Mouse (Mus musculus): ENCODE data around the gene Vsig10. TPM values are rescaled to one million over a fixed set of nuclear protein-coding genes. Genes with fewer than 3 reads are reported as not detected.
"Not testable (repeated sequence)": the region's sequence is repeated elsewhere in the genome, so short reads cannot be mapped to it uniquely, and the experiment has no call there.

The Vsig10 gene
- polyA plus RNA-seq, 1 experiment from 2014 or later = 7.4 TPM

GRCm38 (mm10) chr5:117377731-117378130 lies 58.8 kb downstream of the Vsig10 start:
- not testable (repeated sequence) for H3K4me3 ChIP-seq (ENCODE audit: low read length); H3K9me3 ChIP-seq (ENCODE audit: control insufficient read depth, low read length); H3K27me3 ChIP-seq (ENCODE audit: control insufficient read depth, insufficient read depth, low read length); ATAC-seq (ENCODE audit: low FRiP score, low TSS enrichment); H3K4me2 ChIP-seq (replicated peaks; ENCODE audit: low read depth, low read length); H3K27ac ChIP-seq (ENCODE audit: low read depth, low read length); H3K4me1 ChIP-seq (ENCODE audit: control insufficient read depth, insufficient read depth, low read length); H3K9ac ChIP-seq (ENCODE audit: low read depth, low read length)
- peaks cover 77% of the 10 kb centered on the region for H3K36me3 ChIP-seq (ENCODE audit: control insufficient read depth, insufficient read depth, low read length)
- 94% methylated on average over 14 of the region's 14 CpGs for WGBS

GRCm38 (mm10) chr5:117380199-117380598 lies 61.3 kb downstream of the Vsig10 start:
- H3K4me3 ChIP-seq (ENCODE audit: low read length) = no peak overlapping the region
- no peak overlapping the region for H3K9ac ChIP-seq (ENCODE audit: low read depth, low read length)
- H3K9me3 ChIP-seq (ENCODE audit: control insufficient read depth, low read length) = no peaks in the 10 kb centered on the region
- 77% methylated on average over 4 of the region's 4 CpGs for WGBS
- no peaks in the 10 kb centered on the region for H3K4me1 ChIP-seq (ENCODE audit: control insufficient read depth, insufficient read depth, low read length)
- H3K4me2 ChIP-seq (replicated peaks; ENCODE audit: low read depth, low read length) = no peak overlapping the region
- ATAC-seq (ENCODE audit: low FRiP score, low TSS enrichment) = no peak
- H3K27me3 ChIP-seq (ENCODE audit: control insufficient read depth, insufficient read depth, low read length) = no peaks in the 10 kb centered on the region
- H3K27ac ChIP-seq (ENCODE audit: low read depth, low read length) = no peak overlapping the region
- H3K36me3 ChIP-seq (ENCODE audit: control insufficient read depth, insufficient read depth, low read length) = peaks cover 85% of the 10 kb centered on the region

DNA sequence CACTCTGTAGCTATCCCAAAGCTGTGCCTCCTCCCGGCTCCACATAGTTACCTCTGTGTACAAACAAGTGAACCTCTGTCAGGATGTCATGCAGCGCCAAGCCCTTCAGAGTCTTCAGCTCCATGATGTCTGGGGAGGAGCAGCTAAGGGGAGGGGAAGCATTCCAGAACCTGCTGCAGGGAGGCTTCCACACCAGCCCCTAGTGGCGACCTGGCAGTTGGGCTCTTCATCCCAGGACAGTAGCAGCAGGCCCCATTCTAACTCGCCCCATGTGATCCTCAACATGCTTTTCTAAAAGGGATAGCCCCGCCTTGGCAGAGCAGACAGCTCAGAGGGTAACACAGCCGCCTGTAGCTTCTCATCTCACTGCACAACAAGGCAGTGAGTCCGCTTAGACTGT lies 62.9 kb downstream of the Vsig10 start:
- Histone ChIP-seq H3K4me1 (ENCODE audit: control insufficient read depth, insufficient read depth, low read length) (no peaks in the 10 kb centered on the region), H3K9me3 (ENCODE audit: control insufficient read depth, low read length) (no peaks in the 10 kb centered on the region), H3K4me2 (replicated peaks; ENCODE audit: low read depth, low read length) (no peak overlapping the region), H3K27ac (ENCODE audit: low read depth, low read length) (no peak overlapping the region), H3K9ac (ENCODE audit: low read depth, low read length) (no peak overlapping the region), H3K27me3 (ENCODE audit: control insufficient read depth, insufficient read depth, low read length) (no peaks in the 10 kb centered on the region), H3K4me3 (ENCODE audit: low read length) (no peak overlapping the region), H3K36me3 (ENCODE audit: control insufficient read depth, insufficient read depth, low read length) (peaks cover 84% of the 10 kb centered on the region)
- 75% methylated on average over 7 of the region's 7 CpGs for WGBS
- ATAC-seq (ENCODE audit: low FRiP score, low TSS enrichment) = no peak

DNA sequence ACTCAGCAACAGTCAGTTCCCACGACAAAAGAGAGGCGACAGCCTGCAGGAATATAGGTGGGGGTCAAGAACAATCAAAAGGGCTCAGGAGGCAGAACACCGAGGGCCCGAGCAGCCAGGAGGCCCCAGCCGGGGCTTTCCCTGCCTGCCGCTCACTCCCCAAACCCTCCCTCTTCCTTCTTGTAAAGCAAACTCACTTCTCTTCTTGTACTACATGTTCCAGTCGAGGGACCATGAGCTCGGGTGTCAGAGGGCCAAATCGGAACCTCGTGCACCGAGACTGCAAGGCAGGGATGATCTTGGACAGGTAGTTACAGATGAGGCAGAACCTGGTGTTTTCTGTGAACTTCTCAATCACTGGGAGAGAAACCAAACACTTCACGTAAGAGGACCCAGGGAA lies 64.3 kb downstream of the Vsig10 start:
- Histone ChIP-seq H3K27me3 (ENCODE audit: control insufficient read depth, insufficient read depth, low read length) (no peaks in the 10 kb centered on the region), H3K36me3 (ENCODE audit: control insufficient read depth, insufficient read depth, low read length) (peaks cover 79% of the 10 kb centered on the region), H3K4me3 (ENCODE audit: low read length) (no peak overlapping the region), H3K4me1 (ENCODE audit: control insufficient read depth, insufficient read depth, low read length) (no peaks in the 10 kb centered on the region; the same call in 1 of the 2 replicates), H3K9me3 (ENCODE audit: control insufficient read depth, low read length) (no peaks in the 10 kb centered on the region), H3K9ac (ENCODE audit: low read depth, low read length) (no peak overlapping the region), H3K27ac (ENCODE audit: low read depth, low read length) (no peak overlapping the region), H3K4me2 (replicated peaks; ENCODE audit: low read depth, low read length) (no peak overlapping the region)
- WGBS = 69% methylated on average over 12 of the region's 12 CpGs
- no peak for ATAC-seq (ENCODE audit: low FRiP score, low TSS enrichment)

GRCm38 (mm10) chr5:117388296-117388751 lies 69.4 kb downstream of the Vsig10 start:
- WGBS = 10% methylated on average over 16 of the region's 16 CpGs
- ATAC-seq (ENCODE audit: low FRiP score, low TSS enrichment) = peak; percentile 36; the same call in 1 of the 2 replicates
- Histone ChIP-seq H3K4me3 (ENCODE audit: low read length) (peak overlapping the region; percentile 89), H3K27ac (ENCODE audit: low read depth, low read length) (peak overlapping the region; percentile 47; the same call in 1 of the 2 replicates), H3K9ac (ENCODE audit: low read depth, low read length) (peak overlapping the region; percentile 98), H3K27me3 (ENCODE audit: control insufficient read depth, insufficient read depth, low read length) (no peaks in the 10 kb centered on the region), H3K4me1 (ENCODE audit: control insufficient read depth, insufficient read depth, low read length) (no peaks in the 10 kb centered on the region; the same call in 1 of the 2 replicates), H3K36me3 (ENCODE audit: control insufficient read depth, insufficient read depth, low read length) (peaks cover 34% of the 10 kb centered on the region), H3K4me2 (replicated peaks; ENCODE audit: low read depth, low read length) (peak overlapping the region; percentile 70), H3K9me3 (ENCODE audit: control insufficient read depth, low read length) (peaks cover 6% of the 10 kb centered on the region; the same call in 1 of the 2 replicates)

GRCm38 (mm10) chr5:117388877-117389276 lies 70.0 kb downstream of the Vsig10 start, which contains the start of gene Rfc5:
Rfc5 (minus strand) TSS chr5:117389047.
- Histone ChIP-seq H3K4me3 (ENCODE audit: low read length) (peak within 1 kb of the TSS; percentile 89), H3K4me2 (replicated peaks; ENCODE audit: low read depth, low read length) (peak within 1 kb of the TSS; percentile 70), H3K36me3 (ENCODE audit: control insufficient read depth, insufficient read depth, low read length) (peaks cover 28% of the 10 kb centered on the region), H3K9me3 (ENCODE audit: control insufficient read depth, low read length) (peaks cover 6% of the 10 kb centered on the region; the same call in 1 of the 2 replicates), H3K9ac (ENCODE audit: low read depth, low read length) (peak within 1 kb of the TSS; percentile 98), H3K27ac (ENCODE audit: low read depth, low read length) (peak within 1 kb of the TSS; percentile 47; the same call in 1 of the 2 replicates), H3K27me3 (ENCODE audit: control insufficient read depth, insufficient read depth, low read length) (no peaks in the 10 kb centered on the region), H3K4me1 (ENCODE audit: control insufficient read depth, insufficient read depth, low read length) (no peaks in the 10 kb centered on the region; the same call in 1 of the 2 replicates)
- WGBS = under 1% methylated on average over 44 of the region's 44 CpGs
- ATAC-seq (ENCODE audit: low FRiP score, low TSS enrichment) = peak; percentile 97

DNA sequence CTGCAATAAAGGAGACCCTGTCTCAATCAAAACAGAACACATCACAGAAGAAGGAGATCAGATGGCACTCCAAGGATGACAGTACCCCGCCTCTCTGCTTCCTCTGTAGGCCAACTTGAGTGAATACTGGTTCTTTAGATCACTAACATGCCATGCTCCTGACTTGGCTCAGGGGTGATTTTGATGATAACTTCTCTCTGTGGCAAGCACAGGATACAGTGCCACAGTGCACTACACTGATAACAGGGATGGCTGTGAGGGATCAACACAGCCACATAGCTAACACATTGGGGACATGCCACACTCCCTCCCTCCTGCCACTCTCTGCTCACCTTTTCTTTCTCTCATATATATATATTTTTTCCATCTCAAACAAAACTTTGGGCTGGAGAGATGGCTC lies 72.0 kb downstream of the Vsig10 start:
- Histone ChIP-seq H3K27ac (ENCODE audit: low read depth, low read length) (no peak overlapping the region), H3K9me3 (ENCODE audit: control insufficient read depth, low read length) (peaks cover 6% of the 10 kb centered on the region; the same call in 1 of the 2 replicates), H3K4me2 (replicated peaks; ENCODE audit: low read depth, low read length) (no peak overlapping the region), H3K36me3 (ENCODE audit: control insufficient read depth, insufficient read depth, low read length) (peaks cover 8% of the 10 kb centered on the region; the same call in 1 of the 2 replicates), H3K4me3 (ENCODE audit: low read length) (no peak overlapping the region), H3K4me1 (ENCODE audit: control insufficient read depth, insufficient read depth, low read length) (no peaks in the 10 kb centered on the region; the same call in 1 of the 2 replicates), H3K27me3 (ENCODE audit: control insufficient read depth, insufficient read depth, low read length) (no peaks in the 10 kb centered on the region), H3K9ac (ENCODE audit: low read depth, low read length) (no peak overlapping the region)
- ATAC-seq (ENCODE audit: low FRiP score, low TSS enrichment) = no peak
- WGBS = 81% methylated on average over 1 of the region's 1 CpGs

- H3K4me1 ChIP-seq (ENCODE audit: control insufficient read depth, insufficient read depth, low read length) = no peaks in the 10 kb centered on the region
- no peak for ATAC-seq (ENCODE audit: low FRiP score, low TSS enrichment)
- H3K4me2 ChIP-seq (replicated peaks; ENCODE audit: low read depth, low read length) = no peak overlapping the region
- no peak overlapping the region for H3K4me3 ChIP-seq (ENCODE audit: low read length)
- WGBS = 86% methylated on average over 5 of the region's 5 CpGs
- H3K27ac ChIP-seq (ENCODE audit: low read depth, low read length) = no peak overlapping the region
- no peak overlapping the region for H3K9ac ChIP-seq (ENCODE audit: low read depth, low read length)
- no peaks in the 10 kb centered on the region for H3K27me3 ChIP-seq (ENCODE audit: control insufficient read depth, insufficient read depth, low read length)
- peaks cover 6% of the 10 kb centered on the region; the same call in 1 of the 2 replicates for H3K9me3 ChIP-seq (ENCODE audit: control insufficient read depth, low read length)
- no peaks in the 10 kb centered on the region for H3K36me3 ChIP-seq (ENCODE audit: control insufficient read depth, insufficient read depth, low read length)
Observed at GRCm38 (mm10) chr5:117395834-117396233, 77.0 kb downstream of the Vsig10 start.

DNA sequence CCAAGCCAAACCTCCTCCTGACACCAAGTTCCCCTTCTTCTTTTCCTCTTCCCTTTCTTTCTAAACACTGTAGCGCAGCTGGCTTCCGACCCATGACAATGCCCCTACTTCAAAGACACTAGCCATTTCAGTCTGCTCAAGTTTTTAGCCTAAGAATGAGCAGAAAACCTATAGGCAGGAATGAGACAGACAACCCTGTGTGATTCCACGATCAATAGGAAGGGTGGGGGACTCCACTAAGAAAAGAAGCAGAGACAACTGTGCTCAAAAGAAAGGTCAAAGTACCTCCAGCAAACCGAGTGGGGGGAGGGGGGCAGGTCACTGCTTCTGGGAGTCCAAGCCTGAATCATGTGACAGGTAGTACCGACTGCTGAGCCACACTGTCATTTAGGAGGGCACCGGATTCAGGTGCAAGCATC lies 77.7 kb downstream of the Vsig10 start:
- Histone ChIP-seq H3K27ac (ENCODE audit: low read depth, low read length) (no peak overlapping the region), H3K36me3 (ENCODE audit: control insufficient read depth, insufficient read depth, low read length) (no peaks in the 10 kb centered on the region), H3K9me3 (ENCODE audit: control insufficient read depth, low read length) (peaks cover 3% of the 10 kb centered on the region; the same call in 1 of the 2 replicates), H3K9ac (ENCODE audit: low read depth, low read length) (no peak overlapping the region), H3K27me3 (ENCODE audit: control insufficient read depth, insufficient read depth, low read length) (no peaks in the 10 kb centered on the region), H3K4me3 (ENCODE audit: low read length) (no peak overlapping the region), H3K4me1 (ENCODE audit: control insufficient read depth, insufficient read depth, low read length) (no peaks in the 10 kb centered on the region), H3K4me2 (replicated peaks; ENCODE audit: low read depth, low read length) (no peak overlapping the region)
- 72% methylated on average over 6 of the region's 6 CpGs for WGBS
- no peak for ATAC-seq (ENCODE audit: low FRiP score, low TSS enrichment)

All from kidney, embryonic 14.5 days (tissue).